Mouse (Mus musculus) thymus, postnatal 36 days (tissue): Measurements from ENCODE around the gene Smco2.

Experiments
- DNase-seq, 2 experiments: peaks; one replicate each; pipeline ENCODE4 v3.0.0; 2022; ENCODE audit warnings: mixed read lengths in 2 of 2

Gene Smco2

GRCm38 (mm10) chr6:146850050-146850449 is at the start of gene Smco2:
Gene Smco2 (plus strand): TSS chr6:146850104.
- DNase-seq: no peak

DNA sequence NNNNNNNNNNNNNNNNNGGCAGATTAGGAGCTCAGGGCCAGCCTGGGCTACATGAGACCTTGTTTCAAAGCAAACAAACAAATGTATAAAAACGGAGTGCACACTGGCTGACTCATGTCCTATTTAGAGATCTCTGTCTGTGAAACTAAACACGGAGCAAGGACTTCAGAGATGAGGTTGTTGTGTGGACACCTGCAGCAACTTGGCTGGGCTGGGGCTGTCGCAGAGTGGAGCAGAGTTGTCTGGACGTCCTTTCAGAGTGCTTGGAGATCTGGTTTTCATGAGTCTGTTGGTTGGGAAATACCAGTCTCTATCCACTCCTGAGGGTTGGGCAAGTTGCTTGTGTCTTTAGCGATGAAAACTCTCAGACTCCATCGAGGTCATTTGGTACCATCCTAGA is 39.9 kb upstream of the Smco2 start:
- no peak for DNase-seq

GRCm38 (mm10) chr6:146813007-146813406 is 36.9 kb upstream of the Smco2 start:
- DNase-seq: no peak

DNA sequence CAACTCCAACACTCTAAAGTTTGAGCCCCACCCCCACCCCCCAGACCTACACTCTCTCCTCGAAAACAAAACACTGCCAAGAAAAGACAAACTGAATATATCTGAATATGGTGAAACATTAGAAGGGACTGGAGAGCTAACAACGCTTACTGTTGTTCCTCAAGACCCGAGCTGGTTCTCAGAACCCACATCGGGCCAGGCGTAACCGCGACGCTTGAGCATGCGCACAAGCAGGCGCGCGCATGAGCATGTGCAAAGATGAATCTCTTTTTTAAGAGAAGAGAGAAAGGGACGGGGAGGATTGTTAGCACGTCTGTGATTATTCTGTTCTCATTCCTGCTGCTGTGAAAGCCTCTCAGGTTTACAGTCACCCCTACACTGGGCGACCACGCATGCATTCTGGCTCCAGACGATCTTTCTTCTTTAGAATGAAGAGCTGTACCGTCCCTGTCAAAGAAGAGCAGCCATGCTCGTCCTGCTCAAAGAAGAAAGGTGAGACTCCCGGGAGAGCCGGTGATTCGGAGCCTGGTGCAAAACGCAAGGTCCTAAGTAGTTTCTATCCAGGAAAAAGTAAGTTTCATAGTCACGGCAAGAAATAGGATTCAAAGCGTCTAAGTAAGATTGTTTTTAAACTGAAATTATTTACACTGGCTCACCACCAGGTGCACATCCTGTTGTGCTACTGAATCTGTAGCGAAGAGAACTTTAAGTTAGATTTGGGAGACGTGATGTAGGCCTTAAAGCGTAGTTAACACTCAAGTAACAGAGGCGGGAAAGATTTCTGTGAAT is 29.5 kb upstream of the Smco2 start:
- DNase-seq: no peak

DNA sequence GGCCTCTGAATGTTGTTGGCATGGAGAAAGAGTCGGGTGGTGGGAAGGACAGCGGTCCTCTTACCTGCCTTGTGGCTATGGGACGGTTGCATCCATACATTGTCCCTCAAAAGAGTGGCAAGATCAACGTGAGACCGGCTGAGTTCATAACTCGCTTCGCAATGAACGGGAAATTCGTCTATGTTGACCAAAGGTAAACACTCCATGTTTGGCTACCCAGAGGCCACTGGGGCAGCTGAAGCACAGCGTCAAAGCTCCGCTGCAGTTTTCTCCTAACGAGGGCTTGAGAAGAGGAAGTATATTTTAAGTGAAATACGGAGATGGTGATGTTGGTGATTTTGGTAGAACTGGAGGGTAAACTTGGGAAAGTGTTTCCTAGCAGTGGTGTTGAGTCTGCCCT is 27.9 kb upstream of the Smco2 start:
- no peak for DNase-seq

DNA sequence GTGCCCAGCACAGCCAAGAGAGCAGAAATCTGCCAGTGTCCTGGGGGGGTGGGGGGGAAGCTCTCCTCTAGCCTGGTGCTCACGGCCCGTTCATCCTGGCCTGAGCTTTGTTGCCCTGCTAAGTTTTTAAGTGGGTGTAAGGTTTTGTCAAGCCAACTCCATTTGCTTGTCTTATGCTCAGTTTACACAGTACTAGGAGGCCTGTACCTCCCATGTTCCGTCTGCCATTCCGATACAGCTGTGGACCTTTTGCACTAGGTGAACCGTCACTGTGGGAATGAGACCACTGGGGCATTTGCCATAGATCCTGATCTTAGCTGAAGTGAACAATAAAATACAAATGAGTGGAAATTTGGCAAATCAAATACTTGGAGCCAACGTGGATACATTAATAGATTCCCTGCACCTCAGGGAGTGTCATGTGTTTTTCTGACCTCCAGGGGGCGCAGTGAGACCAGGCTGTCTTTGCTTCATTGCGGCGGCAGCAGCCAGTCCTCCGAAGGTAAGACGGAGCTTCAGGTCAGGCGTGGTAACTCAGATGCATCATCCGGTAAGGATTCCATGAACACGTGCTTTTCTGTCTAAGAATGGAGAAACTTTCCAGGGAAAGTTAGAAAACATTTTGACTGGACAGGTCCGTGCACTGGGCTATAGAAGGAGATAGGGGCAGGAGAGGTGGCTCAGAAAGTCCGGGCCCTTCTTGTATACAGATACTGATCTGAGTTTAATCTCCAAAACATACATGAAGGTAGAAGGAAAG is 25.0 kb upstream of the Smco2 start:
- peak; percentile 32 to 44 for DNase-seq

DNA sequence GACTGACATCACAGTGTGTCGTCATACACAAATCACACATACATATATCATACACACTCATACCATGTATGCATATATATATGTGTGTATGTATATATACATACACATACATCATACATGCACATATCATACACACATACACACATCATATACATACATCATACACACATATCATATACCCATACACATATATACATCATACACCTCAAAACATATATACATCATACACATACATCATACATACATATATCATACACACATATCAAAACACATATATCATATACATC is 24.5 kb upstream of the Smco2 start:
- no peak for DNase-seq

DNA sequence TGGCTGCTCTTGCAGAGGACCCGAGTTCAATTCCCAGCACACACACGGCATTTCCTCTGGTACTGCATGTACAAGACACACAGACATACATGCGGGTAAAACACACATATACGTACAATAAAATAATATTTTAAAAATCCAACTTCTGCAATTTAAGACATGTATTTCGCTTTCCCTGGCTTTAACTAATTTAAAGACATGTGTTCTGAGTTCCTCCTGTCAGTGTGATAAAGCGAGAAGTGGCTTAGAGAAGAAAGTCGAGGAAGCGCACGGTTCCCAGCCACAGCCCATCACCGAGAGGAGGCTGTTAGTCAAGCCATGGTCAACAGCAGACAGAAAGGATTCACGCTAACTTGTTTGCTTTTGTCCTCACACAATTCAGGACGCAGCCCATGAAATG is 18.6 kb upstream of the Smco2 start:
- no peak for DNase-seq

DNA sequence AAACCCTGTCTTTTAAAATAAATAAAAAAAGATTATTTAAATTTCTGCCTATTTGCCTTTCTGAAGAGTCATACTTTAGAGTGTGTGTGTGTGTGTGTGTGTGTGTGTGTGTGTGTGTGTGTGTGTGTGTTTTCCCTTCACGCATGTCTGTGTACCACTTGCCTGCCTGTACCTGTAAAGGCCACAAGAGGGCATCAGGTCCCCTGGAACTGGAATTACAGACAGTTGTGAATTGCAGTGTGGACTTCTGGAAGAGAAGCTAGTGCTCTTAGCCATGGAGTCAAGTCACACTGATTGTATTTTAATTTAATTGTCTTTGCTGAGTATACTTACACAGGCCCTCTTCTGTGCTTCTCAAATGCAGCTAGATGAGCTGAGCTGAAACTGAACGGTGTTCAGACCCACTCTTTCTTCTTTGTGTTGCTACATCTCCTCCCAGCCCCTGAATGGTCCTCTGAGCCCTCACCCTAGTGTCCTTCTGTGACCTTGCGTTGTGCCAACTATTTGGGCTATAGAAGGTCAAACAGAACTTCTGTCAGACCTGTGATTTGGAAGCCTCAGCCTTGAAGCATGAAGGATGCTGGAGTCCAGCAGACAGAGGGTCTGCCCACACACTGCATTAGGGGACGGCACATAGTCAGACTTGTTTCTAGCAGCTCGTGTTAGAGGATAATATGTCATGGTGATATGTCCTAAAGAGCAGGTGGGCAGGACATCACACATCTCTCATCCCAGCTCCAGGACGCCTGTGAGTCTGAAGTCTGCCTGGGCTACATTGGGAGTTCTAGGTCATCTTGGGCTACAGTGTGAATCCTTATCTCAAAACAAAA is 16.2 kb upstream of the Smco2 start:
- DNase-seq: peak in 1 of 2 experiments; percentile 16

DNA sequence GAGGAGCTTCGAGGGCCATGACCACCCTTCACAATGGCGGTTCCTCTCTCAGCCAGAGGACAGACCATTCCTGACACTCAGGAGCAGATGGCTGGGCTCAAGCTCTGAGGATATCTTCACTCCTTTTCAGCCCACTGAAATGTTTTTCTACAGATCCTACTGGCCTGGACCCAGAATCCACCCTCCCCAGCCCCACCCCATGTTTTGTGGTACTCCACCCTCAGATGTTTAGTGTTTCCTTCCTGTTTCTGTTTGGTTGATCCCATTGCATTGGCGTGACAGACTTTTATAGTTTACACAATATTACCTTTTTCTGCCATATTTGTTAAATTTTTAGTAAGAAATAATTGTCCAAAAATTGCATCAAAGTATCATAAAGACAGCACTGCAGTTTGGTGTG is 15.6 kb upstream of the Smco2 start:
- no peak for DNase-seq

DNA sequence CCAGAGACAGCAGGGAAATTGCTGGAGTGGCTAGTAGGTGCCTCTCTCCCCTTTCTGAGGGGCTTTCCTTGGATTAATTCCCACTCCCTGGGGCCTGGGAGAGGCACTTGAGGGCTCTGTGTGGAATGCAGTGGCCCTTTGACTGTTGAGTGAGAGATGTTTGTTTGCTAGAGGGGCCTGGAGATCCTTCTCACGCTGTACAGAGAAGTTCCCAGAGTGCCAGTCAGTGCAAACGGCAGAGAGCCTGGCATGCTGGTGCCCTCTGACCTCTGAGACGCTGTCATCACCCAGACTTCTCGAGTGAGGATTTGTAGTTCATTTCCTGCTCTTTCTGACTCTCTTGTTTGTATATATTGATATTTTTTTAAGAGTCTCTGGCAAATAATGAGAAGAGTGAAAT is 14.1 kb upstream of the Smco2 start:
- DNase-seq: no peak

DNA sequence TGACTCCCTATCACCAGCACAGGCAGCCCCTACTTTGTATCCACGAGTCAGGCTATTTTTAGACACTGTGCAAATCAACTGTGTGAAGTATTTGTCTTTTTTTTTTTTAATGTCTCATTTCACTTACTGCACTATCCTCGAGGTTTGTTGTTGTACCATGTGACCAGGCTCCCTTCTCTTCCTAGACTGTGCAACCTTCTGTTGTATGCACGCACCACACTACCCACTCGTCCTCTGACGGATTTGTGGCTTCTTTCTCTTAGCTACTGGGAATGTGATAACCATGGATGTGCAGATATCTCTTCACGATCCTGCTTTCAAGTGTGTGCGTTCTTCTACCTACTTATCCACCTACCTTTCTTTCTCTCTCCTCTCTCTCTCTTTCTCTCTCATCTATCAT is 12.6 kb upstream of the Smco2 start:
- DNase-seq: no peak

DNA sequence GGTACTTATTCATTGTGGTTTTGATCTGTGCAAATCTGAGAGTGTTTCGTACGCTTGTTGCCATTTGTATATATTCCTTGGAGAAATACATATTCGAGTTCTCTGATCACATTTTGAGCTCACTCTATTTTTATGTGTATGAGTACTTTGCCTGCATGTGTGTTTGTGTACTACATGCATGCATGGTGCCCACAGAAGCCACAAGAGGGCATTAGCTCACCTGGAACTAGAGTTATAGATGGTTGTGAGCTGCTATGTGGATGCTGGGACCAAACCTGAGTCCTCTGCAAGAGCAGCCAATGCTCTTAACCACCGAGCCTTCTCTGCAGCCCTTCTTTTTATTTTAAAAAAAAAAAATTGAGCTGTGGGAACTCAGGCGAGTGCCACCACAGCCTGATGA is 11.5 kb upstream of the Smco2 start:
- DNase-seq: no peak

GRCm38 (mm10) chr6:146838863-146839262 is 11.0 kb upstream of the Smco2 start:
- DNase-seq: no peak

DNA sequence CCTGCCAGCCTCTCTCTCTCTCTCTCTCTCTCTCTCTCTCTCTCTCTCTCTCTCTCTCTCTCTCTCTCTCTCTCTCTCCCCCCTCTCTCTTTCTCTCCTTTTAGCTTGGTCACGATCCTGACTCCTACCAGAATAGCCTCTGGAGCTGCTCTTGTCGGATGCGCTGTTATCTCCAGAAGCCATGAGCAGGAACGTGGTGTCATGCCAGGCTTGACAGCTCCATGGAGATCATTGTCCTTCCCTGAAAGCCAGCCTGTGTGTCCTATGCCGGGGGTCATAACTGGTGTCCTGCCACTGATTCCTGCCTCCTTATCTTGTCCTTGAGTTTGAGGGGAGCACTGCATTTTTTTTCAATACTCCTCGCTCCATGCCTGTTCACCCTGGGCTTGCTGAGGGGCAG is 5.0 kb upstream of the Smco2 start:
- no peak for DNase-seq

DNA sequence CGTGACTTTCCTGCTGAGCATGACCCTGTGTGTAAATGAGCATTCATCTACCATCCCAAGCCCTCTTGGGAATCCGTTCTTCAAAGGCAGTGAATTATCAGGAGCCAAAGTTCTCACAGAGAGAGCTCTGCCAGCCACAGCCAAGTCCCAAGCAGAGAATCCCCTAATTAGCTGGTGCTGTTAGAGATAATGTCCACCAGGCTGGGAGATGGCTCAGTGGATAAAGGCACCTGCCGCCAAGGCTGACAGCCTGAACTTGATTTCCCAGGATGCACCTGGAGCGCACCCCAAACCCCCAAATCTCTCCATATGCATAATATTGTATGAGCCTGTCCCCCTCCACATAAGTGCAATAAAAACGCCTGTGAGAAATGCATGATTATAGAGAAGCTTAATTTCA is 4.6 kb upstream of the Smco2 start:
- no peak for DNase-seq

- no peak for DNase-seq
Observed at GRCm38 (mm10) chr6:146845961-146846750, 3.7 kb upstream of the Smco2 start.

GRCm38 (mm10) chr6:146847402-146847801 is 2.5 kb upstream of the Smco2 start:
- DNase-seq: no peak

GRCm38 (mm10) chr6:146848281-146848680 is 1.6 kb upstream of the Smco2 start:
- DNase-seq: no peak

GRCm38 (mm10) chr6:146851916-146852315 is 2.0 kb downstream of the Smco2 start:
- no peak for DNase-seq

- DNase-seq: no peak
Observed at GRCm38 (mm10) chr6:146852739-146853138, 2.8 kb downstream of the Smco2 start.

DNA sequence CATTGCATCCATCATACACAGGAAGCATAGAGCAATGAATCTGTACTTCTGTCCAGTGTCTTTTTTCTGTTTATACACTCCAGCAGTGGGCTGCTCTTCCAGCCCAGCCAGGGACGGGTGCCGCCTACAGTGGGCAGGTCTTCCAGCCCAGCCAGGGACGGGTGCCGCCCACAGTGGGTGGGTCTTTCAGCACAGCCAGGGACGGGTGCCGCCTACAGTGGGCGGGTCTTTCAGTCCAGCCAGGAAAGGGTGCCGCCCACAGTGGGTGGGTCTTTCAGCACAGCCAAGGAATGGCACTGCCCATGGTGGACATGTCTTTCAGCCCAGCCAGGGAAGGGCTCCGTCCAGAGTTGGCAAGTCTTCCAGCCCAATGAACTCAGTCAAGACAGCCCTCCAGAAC is 5.3 kb downstream of the Smco2 start:
- DNase-seq: no peak

- no peak for DNase-seq
Observed at GRCm38 (mm10) chr6:146857386-146857785, 7.5 kb downstream of the Smco2 start.
